Mouse (Mus musculus): ENCODE data around the gene BC030870. TPM values are rescaled to one million over a fixed set of nuclear protein-coding genes. Genes with fewer than 3 reads are reported as not detected.
"Not testable (repeated sequence)": the region's sequence is repeated elsewhere in the genome, so short reads cannot be mapped to it uniquely, and the experiment has no call there.

The BC030870 gene
- not detected in 2 replicates for polyA plus RNA-seq (2014; fragmentation: Nextera tagmentation; extraction: Ambion mirVana)

- DNase-seq (ENCODE audit: low spot score) (no peak), ATAC-seq (replicated peaks; ENCODE audit: low FRiP score) (no peak)
- Histone ChIP-seq H3K4me1 (replicated peaks; ENCODE audit: control insufficient read depth, insufficient read depth, low read length) (no peaks in the 10 kb centered on the region), H3K4me3 (ENCODE audit: low read depth, low read length) (no peak within 1 kb of the TSS), H3K4me2 (ENCODE audit: low read depth, low read length, severe bottlenecking) (no peak within 1 kb of the TSS), H3K36me3 (ENCODE audit: control insufficient read depth, insufficient read depth, low read length) (no peaks in the 10 kb centered on the region), H3K9ac (ENCODE audit: low read length) (no peak within 1 kb of the TSS), H3K27ac (ENCODE audit: low read depth, low read length) (no peak within 1 kb of the TSS), H3K27me3 (ENCODE audit: control insufficient read depth, insufficient read depth, low read length) (no peaks in the 10 kb centered on the region), H3K9me3 (ENCODE audit: control insufficient read depth, low read length) (no peaks in the 10 kb centered on the region)
- 91% methylated on average over 15 of the region's 15 CpGs for WGBS
Measured at GRCm38 (mm10) chr8:65129199-65129788, at the start of gene BC030870. BC030870 (minus strand) TSS chr8:65129563.

- Histone ChIP-seq H3K27ac (ENCODE audit: low read depth, low read length) (no peak overlapping the region), H3K36me3 (ENCODE audit: control insufficient read depth, insufficient read depth, low read length) (no peaks in the 10 kb centered on the region), H3K4me2 (ENCODE audit: low read depth, low read length, severe bottlenecking) (no peak overlapping the region), H3K9ac (ENCODE audit: low read length) (no peak overlapping the region), H3K4me3 (ENCODE audit: low read depth, low read length) (no peak overlapping the region), H3K9me3 (ENCODE audit: control insufficient read depth, low read length) (no peaks in the 10 kb centered on the region), H3K27me3 (ENCODE audit: control insufficient read depth, insufficient read depth, low read length) (no peaks in the 10 kb centered on the region), H3K4me1 (replicated peaks; ENCODE audit: control insufficient read depth, insufficient read depth, low read length) (no peaks in the 10 kb centered on the region)
- no peak for DNase-seq (ENCODE audit: low spot score)
- 91% methylated on average over 3 of the region's 3 CpGs for WGBS
- no peak for ATAC-seq (replicated peaks; ENCODE audit: low FRiP score)
Measured at GRCm38 (mm10) chr8:65174746-65175476, 45.5 kb upstream of the BC030870 start.

DNA sequence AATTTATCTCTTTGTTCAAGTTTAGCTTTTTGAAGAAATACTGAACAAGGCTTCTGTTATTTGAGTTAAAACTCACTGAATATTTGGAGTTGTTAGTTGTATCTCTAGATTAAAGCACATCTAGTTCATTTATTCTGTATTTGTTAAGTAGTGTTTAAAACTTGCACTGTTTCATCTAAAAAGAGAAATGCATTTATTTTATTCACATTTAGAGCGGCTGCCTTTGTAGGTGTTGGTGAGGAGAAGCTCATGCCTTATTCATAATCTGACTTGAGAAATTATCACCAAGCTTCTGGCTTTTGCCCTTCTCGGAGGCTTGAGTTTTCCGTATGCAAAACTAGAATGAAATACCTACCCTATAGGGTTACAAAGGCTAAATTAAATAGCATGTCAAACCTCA lies 39.8 kb upstream of the BC030870 start:
- WGBS = 88% methylated on average over 3 of the region's 3 CpGs
- Histone ChIP-seq H3K4me1 (replicated peaks; ENCODE audit: control insufficient read depth, insufficient read depth, low read length) (no peaks in the 10 kb centered on the region), H3K9ac (ENCODE audit: low read length) (no peak overlapping the region), H3K27me3 (ENCODE audit: control insufficient read depth, insufficient read depth, low read length) (no peaks in the 10 kb centered on the region), H3K4me2 (ENCODE audit: low read depth, low read length, severe bottlenecking) (no peak overlapping the region), H3K4me3 (ENCODE audit: low read depth, low read length) (no peak overlapping the region), H3K27ac (ENCODE audit: low read depth, low read length) (no peak overlapping the region), H3K36me3 (ENCODE audit: control insufficient read depth, insufficient read depth, low read length) (no peaks in the 10 kb centered on the region), H3K9me3 (ENCODE audit: control insufficient read depth, low read length) (no peaks in the 10 kb centered on the region)
- DNase-seq (ENCODE audit: low spot score) (no peak), ATAC-seq (replicated peaks; ENCODE audit: low FRiP score) (no peak)

GRCm38 (mm10) chr8:65160676-65161075 lies 31.3 kb upstream of the BC030870 start:
- not testable (repeated sequence) for H3K4me2 ChIP-seq (ENCODE audit: low read depth, low read length, severe bottlenecking); DNase-seq (ENCODE audit: low spot score); H3K36me3 ChIP-seq (ENCODE audit: control insufficient read depth, insufficient read depth, low read length); ATAC-seq (replicated peaks; ENCODE audit: low FRiP score); H3K9me3 ChIP-seq (ENCODE audit: control insufficient read depth, low read length); H3K9ac ChIP-seq (ENCODE audit: low read length); H3K4me3 ChIP-seq (ENCODE audit: low read depth, low read length); H3K27me3 ChIP-seq (ENCODE audit: control insufficient read depth, insufficient read depth, low read length); H3K4me1 ChIP-seq (replicated peaks; ENCODE audit: control insufficient read depth, insufficient read depth, low read length); H3K27ac ChIP-seq (ENCODE audit: low read depth, low read length)
- WGBS = 42% methylated on average over 1 of the region's 1 CpGs

GRCm38 (mm10) chr8:65159096-65159748 lies 29.9 kb upstream of the BC030870 start:
- Histone ChIP-seq H3K4me3 (ENCODE audit: low read depth, low read length) (no peak overlapping the region), H3K27ac (ENCODE audit: low read depth, low read length) (no peak overlapping the region), H3K27me3 (ENCODE audit: control insufficient read depth, insufficient read depth, low read length) (no peaks in the 10 kb centered on the region), H3K36me3 (ENCODE audit: control insufficient read depth, insufficient read depth, low read length) (no peaks in the 10 kb centered on the region), H3K9me3 (ENCODE audit: control insufficient read depth, low read length) (no peaks in the 10 kb centered on the region), H3K4me2 (ENCODE audit: low read depth, low read length, severe bottlenecking) (no peak overlapping the region), H3K9ac (ENCODE audit: low read length) (no peak overlapping the region), H3K4me1 (replicated peaks; ENCODE audit: control insufficient read depth, insufficient read depth, low read length) (no peaks in the 10 kb centered on the region)
- no peak for ATAC-seq (replicated peaks; ENCODE audit: low FRiP score)
- DNase-seq (ENCODE audit: low spot score) = no peak
- WGBS = 64% methylated on average over 14 of the region's 14 CpGs

DNA sequence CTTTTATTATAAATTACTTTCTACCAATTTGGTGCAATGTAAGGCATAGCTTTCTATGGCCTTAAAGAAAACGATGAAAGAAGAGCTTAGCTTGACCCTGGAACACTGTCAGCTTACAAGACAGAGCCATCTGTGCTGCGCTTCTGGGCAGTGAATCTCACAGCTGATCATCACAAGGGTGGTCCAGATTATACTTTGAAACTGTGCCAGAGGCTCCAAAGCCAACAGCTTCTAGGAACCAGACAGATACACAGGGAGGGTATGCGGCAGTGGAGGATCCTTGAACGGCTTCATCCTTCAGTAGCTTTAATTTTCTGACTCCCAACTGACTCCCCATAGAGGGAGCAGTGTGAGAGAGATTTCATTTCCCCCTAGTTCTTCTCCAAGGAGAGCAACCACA lies 28.5 kb upstream of the BC030870 start:
- no peak overlapping the region for H3K9ac ChIP-seq (ENCODE audit: low read length)
- ATAC-seq (replicated peaks; ENCODE audit: low FRiP score) (no peak), DNase-seq (ENCODE audit: low spot score) (no peak)
- H3K4me1 ChIP-seq (replicated peaks; ENCODE audit: control insufficient read depth, insufficient read depth, low read length) = no peaks in the 10 kb centered on the region
- H3K9me3 ChIP-seq (ENCODE audit: control insufficient read depth, low read length) = no peaks in the 10 kb centered on the region
- H3K4me2 ChIP-seq (ENCODE audit: low read depth, low read length, severe bottlenecking) = no peak overlapping the region
- 93% methylated on average over 4 of the region's 4 CpGs for WGBS
- H3K27ac ChIP-seq (ENCODE audit: low read depth, low read length) = no peak overlapping the region
- H3K4me3 ChIP-seq (ENCODE audit: low read depth, low read length) = no peak overlapping the region
- H3K27me3 ChIP-seq (ENCODE audit: control insufficient read depth, insufficient read depth, low read length) = no peaks in the 10 kb centered on the region
- no peaks in the 10 kb centered on the region for H3K36me3 ChIP-seq (ENCODE audit: control insufficient read depth, insufficient read depth, low read length)

- H3K4me2 ChIP-seq (ENCODE audit: low read depth, low read length, severe bottlenecking) = no peak overlapping the region
- no peak overlapping the region for H3K9ac ChIP-seq (ENCODE audit: low read length)
- ATAC-seq (replicated peaks; ENCODE audit: low FRiP score) (no peak), DNase-seq (ENCODE audit: low spot score) (no peak)
- no peaks in the 10 kb centered on the region for H3K4me1 ChIP-seq (replicated peaks; ENCODE audit: control insufficient read depth, insufficient read depth, low read length)
- H3K27ac ChIP-seq (ENCODE audit: low read depth, low read length) = no peak overlapping the region
- no peaks in the 10 kb centered on the region for H3K36me3 ChIP-seq (ENCODE audit: control insufficient read depth, insufficient read depth, low read length)
- no peaks in the 10 kb centered on the region for H3K9me3 ChIP-seq (ENCODE audit: control insufficient read depth, low read length)
- no peak overlapping the region for H3K4me3 ChIP-seq (ENCODE audit: low read depth, low read length)
- 77% methylated on average over 3 of the region's 3 CpGs for WGBS
- H3K27me3 ChIP-seq (ENCODE audit: control insufficient read depth, insufficient read depth, low read length) = no peaks in the 10 kb centered on the region
Measured at GRCm38 (mm10) chr8:65138830-65139466, 9.6 kb upstream of the BC030870 start.

DNA sequence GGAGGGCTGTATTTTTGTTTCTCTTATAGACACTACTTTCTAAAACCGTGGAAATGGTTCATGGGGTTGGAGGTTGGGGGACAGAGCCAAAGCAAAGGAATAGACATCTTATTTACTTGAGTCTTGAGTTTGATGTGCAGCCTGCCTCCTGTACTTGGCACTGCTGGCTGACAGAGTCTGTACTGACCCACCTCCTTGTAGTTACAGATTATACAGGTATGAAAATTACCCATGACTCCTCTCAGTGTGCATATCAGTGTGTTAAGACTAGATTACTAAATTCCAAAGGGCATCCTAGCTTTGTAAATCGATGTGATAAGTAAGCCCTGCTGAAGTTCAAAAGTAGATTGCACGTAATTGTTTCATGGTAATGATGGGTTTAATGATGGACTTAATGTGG lies 2.9 kb downstream of the BC030870 start:
- ATAC-seq (replicated peaks; ENCODE audit: low FRiP score) (no peak), DNase-seq (ENCODE audit: low spot score) (no peak)
- Histone ChIP-seq H3K27me3 (ENCODE audit: control insufficient read depth, insufficient read depth, low read length) (no peaks in the 10 kb centered on the region), H3K27ac (ENCODE audit: low read depth, low read length) (no peak overlapping the region), H3K4me2 (ENCODE audit: low read depth, low read length, severe bottlenecking) (no peak overlapping the region), H3K36me3 (ENCODE audit: control insufficient read depth, insufficient read depth, low read length) (no peaks in the 10 kb centered on the region), H3K4me1 (replicated peaks; ENCODE audit: control insufficient read depth, insufficient read depth, low read length) (no peaks in the 10 kb centered on the region), H3K9ac (ENCODE audit: low read length) (no peak overlapping the region), H3K9me3 (ENCODE audit: control insufficient read depth, low read length) (no peaks in the 10 kb centered on the region), H3K4me3 (ENCODE audit: low read depth, low read length) (no peak overlapping the region)
- 93% methylated on average over 3 of the region's 3 CpGs for WGBS

Data from forebrain, embryonic 11.5 days (tissue).